In genomic region chr11:83536831-83537230, GRCm38 (mm10) we compare ENCODE assay signal across 32 mouse cellular contexts. TPM values are rescaled to one million over a fixed set of nuclear protein-coding genes. Genes with fewer than 3 reads are reported as not detected.
DNase-seq lines count a peak whose midpoint lies in the region; ATAC-seq lines count a peak whose summit lies in the region.
"Had no signal": no experiment of that assay in that cellular context is flagged by ENCODE, and none has a peak within 500 bp of the region (broad histone marks: within the 10 kb centered on the region; RNA-seq: fewer than 3 reads in every experiment).

No protein-coding gene starts in this region.

- no peak for DNase-seq in embryonic facial prominence, embryonic 10.5 days (ENCODE audit: low spot score)
- peak; percentile 56 for DNase-seq in CD4-positive helper T cell, adult 2 months (ENCODE audit: low read depth, low spot score)
- DNase-seq in induced T-regulatory cell, adult 2 months (ENCODE audit: low read depth) = peak; percentile 62
- DNase-seq in natural killer cell, adult 2 months (ENCODE audit: low spot score in 2 of 2) = peak; percentile 45 to 76
- no peak for DNase-seq in adrenal gland, adult 2 months
- DNase-seq in midbrain, embryonic 14.5 days = no peak
- DNase-seq: adrenal gland, adult 8-10 months; adrenal gland, postnatal 36 days; cerebellum, adult 11 months; cerebellum, adult 2 months; cerebellum, adult 9-11 months; cerebellum, postnatal 25 days; gastrocnemius, postnatal 10 days; gastrocnemius, postnatal 36 days; heart, adult 2 months; heart, postnatal 14 days; heart, postnatal 4 days had no signal

- no peak overlapping the region for H3K9ac ChIP-seq in embryonic facial prominence, embryonic 13.5 days
- no peak overlapping the region for H3K9ac ChIP-seq in midbrain, embryonic 14.5 days (replicated peaks; ENCODE audit: low read length)
- H3K9ac ChIP-seq: forebrain, embryonic 13.5 days; heart, embryonic 13.5 days; hindbrain, embryonic 14.5 days had no signal

- H3K9me3 ChIP-seq in embryonic facial prominence, embryonic 13.5 days = no peaks in the 10 kb centered on the region
- H3K9me3 ChIP-seq in embryonic facial prominence, embryonic 10.5 days = no peaks in the 10 kb centered on the region
- H3K9me3 ChIP-seq in midbrain, embryonic 14.5 days (ENCODE audit: control insufficient read depth, low read length) = no peaks in the 10 kb centered on the region
- H3K9me3 ChIP-seq: forebrain, embryonic 10.5 days; forebrain, embryonic 13.5 days; G1E; heart, embryonic 10.5 days; heart, embryonic 13.5 days had no signal

- H3K27me3 ChIP-seq in embryonic facial prominence, embryonic 13.5 days = no peaks in the 10 kb centered on the region
- no peaks in the 10 kb centered on the region for H3K27me3 ChIP-seq in embryonic facial prominence, embryonic 10.5 days (replicated peaks; ENCODE audit: low read depth, poor library complexity, severe bottlenecking)
- H3K27me3 ChIP-seq in midbrain, embryonic 14.5 days (ENCODE audit: control insufficient read depth, insufficient read depth, low read length) = no peaks in the 10 kb centered on the region
- H3K27me3 ChIP-seq: CH12.LX; forebrain, embryonic 13.5 days; heart, embryonic 13.5 days had no signal

- 86% methylated on average over 3 of the region's 3 CpGs for WGBS in embryonic facial prominence, embryonic 13.5 days
- WGBS in embryonic facial prominence, embryonic 10.5 days = 80% methylated on average over 3 of the region's 3 CpGs
- WGBS in midbrain, embryonic 14.5 days = 93% methylated on average over 3 of the region's 3 CpGs

- H3K27ac ChIP-seq in embryonic facial prominence, embryonic 13.5 days = 0 out of 2 replicates have a peak overlapping the region, but pooled peaks have one; percentile 12
- no peak overlapping the region for H3K27ac ChIP-seq in embryonic facial prominence, embryonic 10.5 days (replicated peaks)
- no peak overlapping the region for H3K27ac ChIP-seq in midbrain, embryonic 14.5 days (replicated peaks; ENCODE audit: low read depth, low read length)
- H3K27ac ChIP-seq: forebrain, embryonic 10.5 days; forebrain, embryonic 13.5 days; heart, adult 2 months; heart, embryonic 10.5 days; heart, embryonic 13.5 days; hindbrain, embryonic 14.5 days; hindbrain, postnatal 0 days had no signal

- H3K4me3 ChIP-seq in embryonic facial prominence, embryonic 13.5 days = no peak overlapping the region
- H3K4me3 ChIP-seq in embryonic facial prominence, embryonic 10.5 days = no peak overlapping the region
- H3K4me3 ChIP-seq in midbrain, embryonic 14.5 days (replicated peaks; ENCODE audit: low read depth, low read length) = no peak overlapping the region
- H3K4me3 ChIP-seq: forebrain, embryonic 10.5 days; forebrain, embryonic 13.5 days; heart, adult 2 months; heart, embryonic 10.5 days; heart, embryonic 13.5 days had no signal

- peaks cover 13% of the 10 kb centered on the region for H3K4me1 ChIP-seq in embryonic facial prominence, embryonic 13.5 days
- peaks cover 13% of the 10 kb centered on the region for H3K4me1 ChIP-seq in embryonic facial prominence, embryonic 10.5 days
- H3K4me1 ChIP-seq in midbrain, embryonic 14.5 days (ENCODE audit: control insufficient read depth, insufficient read depth, low read length) = no peaks in the 10 kb centered on the region

- H3K36me3 ChIP-seq in embryonic facial prominence, embryonic 13.5 days = no peaks in the 10 kb centered on the region
- H3K36me3 ChIP-seq in embryonic facial prominence, embryonic 10.5 days (replicated peaks) = no peaks in the 10 kb centered on the region
- H3K36me3 ChIP-seq in midbrain, embryonic 14.5 days (ENCODE audit: control insufficient read depth, insufficient read depth, low read length) = no peaks in the 10 kb centered on the region
- H3K36me3 ChIP-seq: forebrain, embryonic 10.5 days; G1E; heart, embryonic 10.5 days; heart, embryonic 13.5 days had no signal

- no peak overlapping the region for H3K4me2 ChIP-seq in embryonic facial prominence, embryonic 13.5 days
- no peak overlapping the region for H3K4me2 ChIP-seq in midbrain, embryonic 14.5 days (ENCODE audit: low read length)
- H3K4me2 ChIP-seq: forebrain, embryonic 13.5 days; heart, embryonic 13.5 days; hindbrain, embryonic 14.5 days had no signal

- no peak for ATAC-seq in embryonic facial prominence, embryonic 13.5 days (ENCODE audit: insufficient number of reproducible peaks, insufficient read depth, low FRiP score, low TSS enrichment, low read depth)
- ATAC-seq in midbrain, embryonic 14.5 days (ENCODE audit: low FRiP score, low TSS enrichment) = no peak
- ATAC-seq: forebrain, embryonic 13.5 days; forebrain, embryonic 16.5 days; hindbrain, postnatal 0 days had no signal

RNA-seq across cellular contexts. Expression of gene Ccl5, which starts 6.5 kb away (rescaled TPM):
- polyA plus RNA-seq in embryonic facial prominence, embryonic 13.5 days (2015; fragmentation: Nextera tagmentation; extraction: Ambion mirVana) = 0.56 TPM in 1 of 2 replicates, not detected in the other
- polyA plus RNA-seq in embryonic facial prominence, embryonic 10.5 days (2016; fragmentation: Nextera tagmentation; extraction: Ambion mirVana) = not detected in 2 replicates
- 1 to 10 TPM; 1.8 to 2.0 TPM for total RNA-seq in adrenal gland, adult 2 months (2021)
- polyA plus RNA-seq in adrenal gland, adult 2 months (2012; rRNA removed) = 20.3 and 21.6 TPM in 2 replicates
- polyA plus RNA-seq in midbrain, embryonic 14.5 days (2014; fragmentation: Nextera tagmentation; extraction: Ambion mirVana) = 1.6 TPM in 1 of 2 replicates, not detected in the other
- total RNA-seq: gastrocnemius, adult 18-20 months; gastrocnemius, postnatal 10 days; gastrocnemius, postnatal 36 days; heart, postnatal 4 days; hindbrain, postnatal 0 days had no signal
- polyA plus RNA-seq: forebrain, embryonic 13.5 days; G1E; heart, embryonic 10.5 days; hindbrain, embryonic 14.5 days had no signal

RNA-seq across cellular contexts. Expression of gene Heatr9, which starts 14.9 kb away (rescaled TPM):
- not detected in 2 replicates for polyA plus RNA-seq in embryonic facial prominence, embryonic 13.5 days (2015; fragmentation: Nextera tagmentation; extraction: Ambion mirVana)
- not detected in 2 replicates for polyA plus RNA-seq in embryonic facial prominence, embryonic 10.5 days (2016; fragmentation: Nextera tagmentation; extraction: Ambion mirVana)
- total RNA-seq in adrenal gland, adult 2 months (2021) = not detected
- not detected in 2 replicates for polyA plus RNA-seq in adrenal gland, adult 2 months (2012; rRNA removed)
- not detected in 2 replicates for polyA plus RNA-seq in midbrain, embryonic 14.5 days (2014; fragmentation: Nextera tagmentation; extraction: Ambion mirVana)
- total RNA-seq: adrenal gland, adult 8-10 months; adrenal gland, postnatal 36 days; CH12.LX; common myeloid progenitor, adult 5-6 weeks; G1E; gastrocnemius, adult 18-20 months; gastrocnemius, postnatal 10 days; gastrocnemius, postnatal 36 days; granulocyte monocyte progenitor cell, adult 5-6 weeks; heart, adult 2 months; heart, postnatal 14 days; heart, postnatal 4 days; hindbrain, postnatal 0 days had no signal
- polyA plus RNA-seq: cerebellum, adult 2 months; embryonic facial prominence, embryonic 14.5 days; forebrain, embryonic 10.5 days; forebrain, embryonic 13.5 days; forebrain, embryonic 16.5 days; G1E; heart, adult 2 months; heart, embryonic 10.5 days; heart, embryonic 13.5 days; hindbrain, embryonic 11.5 days; hindbrain, embryonic 14.5 days; hindbrain, postnatal 0 days had no signal

RNA-seq across cellular contexts. Expression of gene Ccl9, which starts 41.6 kb away (rescaled TPM):
- polyA plus RNA-seq in embryonic facial prominence, embryonic 13.5 days (2015; fragmentation: Nextera tagmentation; extraction: Ambion mirVana) = 1.9 and 3.6 TPM in 2 replicates
- 1.2 and 1.7 TPM in 2 replicates for polyA plus RNA-seq in embryonic facial prominence, embryonic 10.5 days (2016; fragmentation: Nextera tagmentation; extraction: Ambion mirVana)
- total RNA-seq in adrenal gland, adult 2 months (2021) = 10 to 100 TPM in 1 of 2 experiments, 1 to 10 TPM in 1; 5.2 to 12.1 TPM
- 0.42 and 0.53 TPM in 2 replicates for polyA plus RNA-seq in adrenal gland, adult 2 months (2012; rRNA removed)
- 0.27 and 6.9 TPM in 2 replicates for polyA plus RNA-seq in midbrain, embryonic 14.5 days (2014; fragmentation: Nextera tagmentation; extraction: Ambion mirVana)

RNA-seq across cellular contexts. Expression of gene Ccl6, which starts 56.1 kb away (rescaled TPM):
- polyA plus RNA-seq in embryonic facial prominence, embryonic 13.5 days (2015; fragmentation: Nextera tagmentation; extraction: Ambion mirVana) = 0.35 and 1.6 TPM in 2 replicates
- polyA plus RNA-seq in embryonic facial prominence, embryonic 10.5 days (2016; fragmentation: Nextera tagmentation; extraction: Ambion mirVana) = 1.2 and 2.7 TPM in 2 replicates
- 10 to 100 TPM; 13.1 to 33.7 TPM for total RNA-seq in adrenal gland, adult 2 months (2021)
- polyA plus RNA-seq in adrenal gland, adult 2 months (2012; rRNA removed) = 3.4 and 3.7 TPM in 2 replicates
- 1.1 and 2.8 TPM in 2 replicates for polyA plus RNA-seq in midbrain, embryonic 14.5 days (2014; fragmentation: Nextera tagmentation; extraction: Ambion mirVana)
- total RNA-seq: hindbrain, postnatal 0 days had no signal

Comparison
In these comparisons a context has a peak if more than half of its experiments do, and no peak if none do; other contexts are left out.
1. DNase-seq: peak in CD4-positive helper T cell, adult 2 months (single experiment), induced T-regulatory cell, adult 2 months (single experiment) and natural killer cell, adult 2 months (2 of 2); none in embryonic facial prominence, embryonic 10.5 days (single experiment), adrenal gland, adult 2 months (single experiment) and midbrain, embryonic 14.5 days (single experiment).